Mouse (Mus musculus) 3134 (cell line): Measurements from ENCODE around the gene Dbr1.

ENCODE experiments used
- DNase-seq: peaks from one replicate; pipeline ENCODE4 v3.0.0-alpha.2; 2011; ENCODE audit warnings: low spot score; ENCODE audit not compliant: insufficient read length; ENCODE audit errors: extremely low read depth

Gene Dbr1

GRCm38 (mm10) chr9:99619688-99620087, 44.1 kb downstream of the Dbr1 start:
- DNase-seq, result no peak

GRCm38 (mm10) chr9:99620196-99620595, 44.6 kb downstream of the Dbr1 start:
- no peak for DNase-seq

GRCm38 (mm10) chr9:99622034-99622433, 46.4 kb downstream of the Dbr1 start:
- no peak for DNase-seq

GRCm38 (mm10) chr9:99622966-99623365, 47.4 kb downstream of the Dbr1 start:
- no peak for DNase-seq

GRCm38 (mm10) chr9:99624117-99624516, 48.5 kb downstream of the Dbr1 start:
- DNase-seq, result no peak

- DNase-seq, result no peak
Observed at GRCm38 (mm10) chr9:99628581-99628980, 53.0 kb downstream of the Dbr1 start.

GRCm38 (mm10) chr9:99629281-99630011, 53.8 kb downstream of the Dbr1 start, which contains the start of gene Dzip1l:
Gene Dzip1l (plus strand): TSS chr9:99629496.
- no peak for DNase-seq

- DNase-seq, result no peak
Observed at GRCm38 (mm10) chr9:99630071-99630470, 54.5 kb downstream of the Dbr1 start.

- DNase-seq, result no peak
Observed at GRCm38 (mm10) chr9:99630528-99631125, 55.0 kb downstream of the Dbr1 start.

GRCm38 (mm10) chr9:99631781-99632180, 56.2 kb downstream of the Dbr1 start:
- no peak for DNase-seq

- no peak for DNase-seq
Observed at GRCm38 (mm10) chr9:99632264-99632663, 56.7 kb downstream of the Dbr1 start.
